Mouse (Mus musculus) small intestine, adult 2 months (tissue): ENCODE results near the gene Pgm1. TPM values are rescaled to one million over a fixed set of nuclear protein-coding genes. Genes with fewer than 3 reads are reported as not detected.

Experiments
- H3K27ac ChIP-seq: fragments of 200-500 bp; 2 replicates; pipeline ENCODE4 v1.5.1; 2012; ENCODE audit warnings: low read depth, low read length, control low read depth, inconsistent platforms; ENCODE audit not compliant: insufficient read depth
- H3K27me3 ChIP-seq: fragments of 200-500 bp; 2 replicates; pipeline ENCODE4 v1.6.1; 2012; ENCODE audit warnings: mild to moderate bottlenecking, moderate library complexity, low read length, inconsistent platforms; ENCODE audit not compliant: control insufficient read depth, insufficient read depth
- H3K36me3 ChIP-seq: fragments of 200-500 bp; 2 replicates; pipeline ENCODE4 v1.6.1; 2012; ENCODE audit warnings: mild to moderate bottlenecking, low read length, control low read depth, inconsistent platforms; ENCODE audit not compliant: control insufficient read depth, insufficient read depth
- H3K4me1 ChIP-seq: fragments of 200-500 bp; 2 replicates; pipeline ENCODE4 v1.6.1; 2012; ENCODE audit warnings: low read length, inconsistent platforms, mixed read lengths; ENCODE audit not compliant: control insufficient read depth, insufficient read depth, insufficient read length
- H3K4me3 ChIP-seq: fragments of 200-500 bp; 2 replicates; pipeline ENCODE4 v1.5.1; 2012; ENCODE audit warnings: low read depth, mild to moderate bottlenecking, control low read depth, inconsistent platforms, low read length, moderate library complexity
- CTCF ChIP-seq: fragments of 200-500 bp; IDR thresholded peaks from 2 replicates; pipeline ENCODE4 v1.5.1; 2012; ENCODE audit warnings: low read depth, mild to moderate bottlenecking, control low read depth, inconsistent platforms, low read length, moderate library complexity, mixed read lengths; ENCODE audit not compliant: insufficient replicate concordance, insufficient read length; ENCODE audit errors: extremely low read depth
- POLR2A ChIP-seq: fragments of 200-500 bp; IDR thresholded peaks from 2 replicates; pipeline ENCODE4 v1.6.1; 2012; ENCODE audit warnings: low read depth, mild to moderate bottlenecking, control low read depth, inconsistent platforms, low read length, moderate library complexity
- WGBS: fragments of 180-500 bp; shearing (Covaris S2); methylation state at CpG from one replicate; pipeline ENCODE4 v1.1.7; 2018; 5-methylcytosine and 5-hydroxymethylcytosine counted together
- polyA plus RNA-seq: library from polyadenylated mRNA; depleted of rRNA; stranded (reverse); fragments of >200 nt; gene quantifications from 2 replicates; pipeline ENCODE4 v1.2.3, GENCODE M21; 2012; rRNA removed

The Pgm1 gene
- polyA plus RNA-seq, 1 experiment = 23.8 TPM

- Histone ChIP-seq H3K36me3 (no peaks in the 10 kb centered on the region), H3K4me1 (no peaks in the 10 kb centered on the region), H3K4me3 (no peak overlapping the region), H3K27me3 (no peaks in the 10 kb centered on the region), H3K27ac (no peak overlapping the region)
- 27% methylated on average over 4 of the region's 4 CpGs for WGBS
- TF ChIP-seq POLR2A (no peak), CTCF (no peak)
These were observed 104.7 kb downstream of the Pgm1 start for GRCm38 (mm10) chr4:100033944-100034343.

- no peak for TF ChIP-seq POLR2A
- TF ChIP-seq CTCF = no peak
- H3K36me3 ChIP-seq = no peaks in the 10 kb centered on the region
- 83% methylated on average over 6 of the region's 6 CpGs for WGBS
- H3K27ac ChIP-seq = no peak overlapping the region
- H3K27me3 ChIP-seq = no peaks in the 10 kb centered on the region
- H3K4me1 ChIP-seq = no peaks in the 10 kb centered on the region
- H3K4me3 ChIP-seq = no peak overlapping the region
These were observed 105.8 kb downstream of the Pgm1 start for GRCm38 (mm10) chr4:100034971-100035370.

- WGBS = 74% methylated on average over 16 of the region's 16 CpGs
- Histone ChIP-seq H3K27me3 (no peaks in the 10 kb centered on the region), H3K36me3 (no peaks in the 10 kb centered on the region), H3K4me3 (no peak overlapping the region), H3K27ac (no peak overlapping the region), H3K4me1 (no peaks in the 10 kb centered on the region)
- no peak for TF ChIP-seq CTCF
- no peak for TF ChIP-seq POLR2A
These were observed 106.8 kb downstream of the Pgm1 start for GRCm38 (mm10) chr4:100035919-100036554.

Other genes starting within 250 kb of the Pgm1 start
- 1.6 and 2.0 TPM in 2 replicates for gene Alg6, start 213.8 kb upstream of the Pgm1 start, polyA plus RNA-seq
- gene Efcab7, start 100.2 kb upstream of the Pgm1 start, polyA plus RNA-seq = 0.18 TPM in 1 of 2 replicates, not detected in the other
- 0.03 and 0.15 TPM in 2 replicates for gene Itgb3bp, start 399 bp downstream of the Pgm1 start, polyA plus RNA-seq
- 0.43 and 0.46 TPM in 2 replicates for gene Ror1, start 166.4 kb downstream of the Pgm1 start, polyA plus RNA-seq